Mouse (Mus musculus): ENCODE measurements around the gene Slc1a7.

The Slc1a7 gene

DNA sequence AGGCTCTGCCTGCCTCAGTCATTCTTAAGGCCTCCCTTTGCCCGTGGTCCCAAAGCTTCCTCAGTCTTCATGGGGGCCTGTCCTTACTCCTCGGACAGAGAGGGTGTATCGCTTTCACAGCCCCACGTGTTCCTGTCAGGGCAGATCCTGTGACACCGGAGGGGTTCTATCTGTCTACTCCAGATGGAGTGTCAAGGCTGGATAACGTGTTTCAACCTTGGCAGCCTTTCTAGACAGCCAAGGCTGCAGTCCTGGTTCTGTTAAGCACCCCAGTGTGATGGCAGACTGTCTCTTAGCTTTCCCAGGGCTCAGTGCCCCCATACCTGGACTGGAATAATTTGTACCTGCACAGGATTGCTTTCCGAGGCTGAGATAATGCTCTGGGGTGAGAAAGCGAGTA is 40.4 kb downstream of the Slc1a7 start:
- DNase-seq (ENCODE audit: low read depth, low spot score), result no peak

DNA sequence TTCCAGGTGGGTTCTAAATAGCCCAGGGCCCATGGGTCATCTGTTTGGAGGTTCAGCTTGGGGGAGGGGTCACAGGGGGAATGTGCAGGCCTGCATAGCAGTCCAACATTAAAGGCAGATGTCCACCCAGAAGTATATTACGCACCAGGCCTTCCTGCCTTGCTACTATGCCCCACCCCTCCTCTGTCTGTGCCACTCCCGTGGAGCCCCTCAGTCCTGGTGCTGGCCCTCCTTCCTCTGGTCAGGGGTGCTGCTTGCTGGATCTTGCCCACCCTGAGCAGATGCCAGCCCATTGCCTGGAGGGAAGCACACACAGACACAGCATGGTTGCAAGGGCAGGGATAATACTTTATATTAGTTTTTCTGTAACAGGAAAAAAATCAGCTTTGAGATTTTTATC is 46.3 kb downstream of the Slc1a7 start:
- DNase-seq (ENCODE audit: low read depth, low spot score), result no peak

DNA sequence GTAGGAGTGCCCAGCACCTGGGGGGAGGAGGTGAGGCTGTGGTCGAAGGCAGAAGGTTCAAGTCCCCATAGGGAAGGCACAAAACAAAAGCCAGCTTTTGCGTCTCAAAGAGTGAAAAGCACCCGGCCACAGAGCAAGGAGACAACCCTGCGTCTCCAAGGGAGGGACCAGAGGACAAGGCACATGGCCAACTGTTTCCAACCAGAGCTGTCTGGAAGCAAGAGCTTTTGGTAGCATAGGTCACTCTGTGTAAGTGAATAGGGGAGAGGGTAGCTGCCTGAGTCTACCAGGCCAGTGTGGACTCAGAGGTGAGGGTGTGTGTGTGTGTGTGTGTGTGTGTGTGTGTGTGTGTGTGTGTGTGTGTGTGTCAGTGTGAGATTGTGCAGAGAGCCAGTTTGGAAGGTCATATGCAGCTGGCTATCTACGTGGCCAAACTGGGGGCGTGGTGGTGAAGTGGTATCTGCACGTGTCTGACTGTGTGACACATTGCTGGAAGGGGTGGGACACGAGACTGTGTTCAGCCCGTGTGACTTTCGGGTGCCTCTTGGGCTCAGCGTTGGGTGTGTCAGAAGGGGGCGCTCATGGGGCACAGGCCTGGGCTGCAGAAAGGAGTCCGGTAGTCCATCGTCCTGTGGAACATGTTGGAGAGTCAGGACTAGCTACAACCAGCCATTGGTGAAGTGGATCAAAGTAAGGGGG is 47.1 kb downstream of the Slc1a7 start:
- no peak for DNase-seq (ENCODE audit: low read depth, low spot score)

DNA sequence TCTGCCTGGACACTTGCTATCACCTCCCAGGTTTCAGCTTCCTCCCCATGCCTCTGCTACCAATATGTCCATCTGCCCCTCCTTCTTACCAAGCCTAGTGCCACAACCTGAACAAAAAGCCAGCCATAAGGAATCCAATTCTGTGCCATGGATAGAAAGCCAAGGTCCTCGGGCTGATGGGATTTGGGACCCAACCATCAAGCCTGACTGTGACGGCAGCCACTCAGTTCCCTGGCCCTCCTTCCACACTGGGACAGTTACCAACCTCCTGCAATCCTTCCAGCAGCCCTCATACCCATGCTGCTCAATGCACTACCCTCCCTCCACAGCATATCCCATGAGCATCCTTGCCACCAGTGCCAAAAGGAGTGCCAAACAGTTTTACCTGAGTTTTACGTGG is 48.2 kb downstream of the Slc1a7 start:
- no peak for DNase-seq (ENCODE audit: low read depth, low spot score)

DNA sequence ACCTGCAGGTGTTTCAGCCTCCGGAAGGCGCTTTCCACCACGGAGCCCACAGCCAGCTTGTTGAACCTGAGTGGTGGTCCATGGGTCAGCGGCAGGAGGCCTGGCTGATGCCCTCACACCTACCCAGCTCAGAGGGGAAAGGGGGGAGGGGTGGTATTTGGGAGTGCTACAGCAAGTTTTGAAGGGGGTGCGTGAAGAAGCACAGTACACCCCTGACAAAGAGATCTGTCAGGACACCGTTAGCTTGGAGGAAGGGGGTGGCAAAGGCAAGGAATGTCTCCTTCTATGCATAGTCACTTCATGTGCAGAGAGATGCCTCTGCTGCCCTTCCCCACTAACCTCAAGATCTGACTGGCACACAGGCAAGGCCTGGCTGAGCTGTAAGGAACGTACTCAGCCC is 49.7 kb downstream of the Slc1a7 start:
- no peak for DNase-seq (ENCODE audit: low read depth, low spot score)

DNA sequence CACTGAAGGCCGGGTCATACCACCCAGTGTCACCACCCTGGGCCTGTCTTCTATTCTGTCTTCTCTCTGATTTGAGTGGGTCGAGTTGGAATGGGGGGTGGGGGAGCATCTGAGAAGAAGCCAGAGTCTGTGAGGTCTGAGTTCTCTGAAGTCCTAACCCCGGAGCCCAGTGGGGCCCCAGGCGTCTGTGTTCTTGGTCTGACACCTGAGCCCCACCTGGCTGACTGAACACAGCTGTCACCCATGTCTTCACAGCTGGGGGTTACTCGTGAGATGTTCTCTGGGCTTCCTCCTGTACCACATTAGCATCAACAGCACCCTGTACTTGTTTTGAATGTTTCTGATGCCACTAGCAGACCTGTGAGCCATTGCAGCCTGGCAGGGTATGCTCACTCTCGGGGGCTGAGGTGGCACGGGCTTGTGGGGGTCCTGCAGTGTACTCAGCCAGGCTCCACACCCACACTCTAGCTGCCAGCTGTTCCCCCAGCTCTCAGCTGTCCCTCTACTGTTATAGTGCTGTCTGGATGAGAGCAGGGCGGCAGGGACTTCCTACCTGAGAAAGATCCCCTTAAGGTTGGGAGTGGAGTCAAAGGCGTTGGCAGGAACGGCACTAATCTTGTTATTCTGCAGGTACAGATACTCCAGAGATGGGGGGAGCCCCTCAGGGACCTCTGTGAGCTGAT is 50.2 kb downstream of the Slc1a7 start:
- no peak for DNase-seq (ENCODE audit: low read depth, low spot score)

DNA sequence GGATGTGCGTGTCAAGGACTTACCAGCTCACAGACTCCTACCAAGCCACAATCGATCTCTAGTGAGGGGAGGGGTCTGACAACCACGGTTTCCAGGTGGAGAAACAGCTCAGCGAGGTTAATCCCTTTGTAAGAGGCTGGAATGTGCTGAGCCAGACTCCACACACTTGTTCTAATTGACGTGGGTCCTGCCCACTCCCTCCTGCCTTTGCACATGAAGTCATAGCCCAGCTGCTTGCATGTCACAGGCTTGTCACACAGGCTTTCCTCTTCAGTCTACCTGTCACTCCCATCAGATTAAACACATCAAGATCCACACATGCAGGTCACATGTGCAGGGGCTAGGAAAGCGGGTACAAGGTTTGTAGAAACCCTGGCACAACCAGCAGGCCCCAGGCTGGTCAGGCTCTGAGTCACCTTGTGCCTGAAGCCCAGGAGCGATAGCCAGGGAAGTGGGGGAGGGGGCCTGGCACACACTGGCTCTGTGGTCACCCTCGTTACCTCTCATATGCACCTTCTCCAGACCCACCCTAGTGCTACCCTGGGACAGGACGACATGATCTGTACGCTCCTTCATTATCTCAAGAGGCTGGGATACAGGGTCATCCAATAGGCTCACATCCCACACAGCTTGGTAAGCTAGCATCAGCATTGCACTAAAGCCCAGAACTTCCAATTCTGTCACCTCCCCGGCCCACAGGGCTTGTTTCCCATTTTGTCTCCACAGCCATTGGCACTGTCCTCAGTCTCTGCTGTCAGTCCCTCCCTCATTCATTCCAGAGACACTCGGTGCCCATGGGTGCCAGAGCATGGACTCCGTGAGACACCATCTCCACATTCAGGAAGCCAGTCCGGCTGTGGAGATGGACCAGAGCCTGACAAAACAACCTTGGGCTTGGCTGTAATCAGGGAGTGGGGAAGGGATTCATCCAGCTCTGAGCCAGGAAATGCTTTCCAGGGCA is 51.1 kb downstream of the Slc1a7 start:
- peak; percentile 12 for DNase-seq (ENCODE audit: low read depth, low spot score)

DNA sequence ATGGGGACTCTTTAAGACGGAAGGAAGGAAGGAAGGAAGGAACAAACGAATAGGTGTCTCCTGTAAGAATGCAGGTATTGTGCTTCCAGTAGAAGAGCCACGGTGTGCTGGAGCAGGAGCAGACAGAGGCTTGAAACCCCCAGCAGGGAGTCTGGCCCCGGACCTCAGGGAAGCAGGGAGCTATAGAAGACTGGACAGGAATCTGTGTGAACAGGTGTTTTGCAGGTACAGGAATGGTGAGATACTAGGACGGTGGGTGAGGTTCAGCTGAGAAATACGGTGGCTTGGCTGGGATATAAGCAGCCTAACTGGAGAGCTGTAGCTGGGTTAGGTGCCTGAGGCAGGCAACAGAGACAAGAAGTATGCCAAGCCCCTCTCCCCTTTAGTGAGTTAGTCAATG is 52.0 kb downstream of the Slc1a7 start:
- DNase-seq (ENCODE audit: low read depth, low spot score), result no peak

DNA sequence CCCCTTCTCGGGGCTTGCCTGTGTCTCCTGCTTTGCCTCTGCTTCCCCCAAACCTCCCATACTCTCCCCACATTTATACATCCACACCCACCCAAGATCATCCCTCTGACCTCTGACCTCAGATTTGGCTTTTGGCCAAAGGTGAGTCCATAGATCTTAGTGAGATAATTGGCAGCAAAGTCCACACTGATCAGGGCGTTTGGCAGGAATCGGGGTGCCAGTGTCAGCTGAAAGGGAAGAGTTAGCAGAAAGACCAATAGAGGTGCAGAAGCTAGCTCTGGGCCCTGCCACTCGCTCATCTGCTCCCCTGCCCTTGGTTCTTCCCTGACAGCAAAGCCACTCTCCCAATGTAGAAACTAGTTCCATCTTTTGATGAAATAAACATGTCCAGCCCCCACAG is 55.1 kb downstream of the Slc1a7 start:
- DNase-seq (ENCODE audit: low read depth, low spot score), result no peak

DNA sequence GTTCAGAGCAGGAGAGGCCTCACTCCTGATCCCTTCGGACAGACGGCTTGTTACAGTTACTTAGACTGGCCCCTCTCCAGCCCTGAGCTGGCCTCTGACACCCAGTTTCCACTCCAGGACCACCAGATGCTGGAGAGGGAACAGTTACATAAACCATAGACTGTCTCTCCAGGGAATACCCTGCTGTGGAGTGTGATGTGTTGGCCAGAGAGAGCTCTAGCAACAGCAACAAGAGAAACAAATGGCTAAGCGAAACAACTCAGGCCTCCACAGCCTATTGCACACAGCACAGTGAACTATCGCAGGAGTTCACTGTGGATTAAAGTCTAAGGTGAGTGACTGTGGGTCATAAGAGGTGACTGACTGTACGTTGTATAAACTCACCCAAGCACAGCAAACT is 56.5 kb downstream of the Slc1a7 start:
- DNase-seq (ENCODE audit: low read depth, low spot score), result no peak

DNA sequence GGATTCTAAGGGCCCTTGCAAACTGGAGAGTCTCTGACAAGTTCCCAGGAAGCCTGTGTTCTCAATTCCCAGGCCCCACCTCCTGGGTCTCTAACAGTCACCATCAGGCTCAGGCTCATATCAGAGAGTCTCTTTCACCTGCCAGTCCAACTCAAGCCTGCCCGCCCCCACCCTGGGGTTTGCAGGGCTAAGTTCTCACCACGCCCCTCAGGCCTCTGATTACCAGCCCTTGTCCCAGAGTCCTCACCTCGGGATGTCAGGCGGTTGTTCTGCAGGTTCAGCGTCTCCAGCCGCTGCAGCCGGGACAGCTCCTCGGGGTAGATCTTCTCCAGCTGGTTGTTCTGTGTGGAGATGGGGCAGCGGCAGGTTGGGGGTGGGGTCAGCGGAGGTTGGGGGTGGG is 57.1 kb downstream of the Slc1a7 start:
- DNase-seq (ENCODE audit: low read depth, low spot score), result no peak

DNA sequence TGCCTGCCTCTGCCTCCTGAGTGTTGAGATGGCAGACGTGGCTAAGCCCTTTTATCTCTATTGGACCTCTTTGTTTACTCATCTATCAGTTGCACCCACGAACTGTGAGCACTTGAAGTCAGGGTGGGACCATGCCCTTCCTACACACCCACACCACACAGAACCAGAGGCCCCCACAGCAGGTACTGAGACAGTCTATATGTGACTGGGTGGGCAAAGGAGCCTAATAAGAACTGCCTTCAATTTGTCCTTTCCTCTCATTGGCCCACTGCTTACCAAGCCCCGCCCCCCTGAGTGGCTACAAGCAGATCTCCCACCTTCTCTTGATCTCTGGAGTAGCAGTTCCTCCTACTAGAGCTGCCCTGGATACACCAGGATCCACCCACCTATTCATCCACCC is 58.1 kb downstream of the Slc1a7 start:
- DNase-seq (ENCODE audit: low read depth, low spot score), result no peak

DNA sequence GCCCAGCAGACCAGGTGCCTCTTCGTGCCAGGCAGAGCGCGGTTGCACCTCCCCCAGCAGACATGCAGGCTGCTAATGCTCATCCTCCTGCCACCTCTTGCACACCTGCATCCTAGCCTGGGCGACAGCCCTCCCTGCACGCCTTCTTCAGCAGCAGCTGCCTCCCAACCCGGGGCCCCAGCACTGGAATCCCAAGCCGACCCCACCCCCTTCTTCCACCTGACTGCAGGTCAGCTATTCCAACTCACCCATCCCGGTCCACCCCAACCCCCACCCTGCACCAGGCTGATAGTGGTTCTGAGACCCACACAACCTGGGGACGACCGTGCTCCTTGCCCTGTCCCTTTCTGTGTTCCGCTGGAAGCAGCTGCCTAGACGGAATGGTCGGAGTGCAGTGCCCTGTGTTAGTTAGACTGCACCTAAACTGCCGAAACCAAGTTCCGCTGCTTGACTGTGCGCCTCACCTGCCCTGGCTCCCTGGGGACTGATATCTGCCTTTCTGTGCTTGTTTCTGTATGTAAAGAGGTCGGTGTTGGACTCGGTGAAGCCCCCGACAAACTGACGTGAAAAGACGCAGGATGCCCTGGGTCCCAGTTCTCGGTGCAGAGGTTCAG is 62.9 kb downstream of the Slc1a7 start:
- no peak for DNase-seq (ENCODE audit: low read depth, low spot score)

DNA sequence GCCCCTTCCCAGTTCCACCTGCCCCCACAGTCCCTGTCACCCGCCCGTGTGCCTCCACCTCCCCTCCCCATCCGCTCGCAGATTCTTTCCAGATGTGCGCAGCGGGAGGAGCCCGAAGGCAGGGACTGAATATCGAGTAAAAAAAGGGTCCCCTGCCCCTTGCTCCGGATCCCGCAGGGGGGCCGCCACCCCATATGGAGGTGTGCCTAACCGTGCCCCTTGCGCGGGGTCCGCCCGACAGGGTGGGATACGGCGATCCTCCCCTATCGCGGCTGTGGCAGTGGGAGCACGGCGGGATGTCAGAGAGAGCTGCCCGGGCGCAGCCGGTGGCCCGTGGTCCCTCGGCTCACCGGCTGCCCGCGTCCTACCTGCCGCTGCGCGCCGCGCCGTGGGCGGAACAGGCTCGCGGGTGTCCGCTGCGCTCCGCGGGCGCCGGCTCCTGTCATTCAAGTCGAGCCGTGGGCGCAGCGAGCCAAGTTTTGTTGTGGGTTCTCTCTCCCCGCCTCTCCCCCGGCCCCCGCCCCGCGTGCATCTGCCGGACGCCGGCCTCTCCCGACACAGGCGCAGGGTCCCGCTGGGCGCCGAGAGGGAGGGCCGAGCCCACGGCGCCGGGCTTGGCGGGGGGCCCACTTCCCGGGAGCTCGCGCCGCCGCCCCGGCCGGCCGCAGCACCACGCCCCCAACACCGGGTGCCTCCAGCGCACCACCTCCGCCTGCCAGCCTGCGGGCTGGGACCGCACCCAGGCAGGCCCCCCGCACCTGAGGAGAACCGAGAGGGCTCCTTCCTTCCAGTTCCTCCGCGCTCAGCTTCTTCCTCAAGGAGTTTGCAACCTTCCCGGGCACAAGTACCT is 63.6 kb downstream of the Slc1a7 start:
- no peak for DNase-seq (ENCODE audit: low read depth, low spot score)

DNA sequence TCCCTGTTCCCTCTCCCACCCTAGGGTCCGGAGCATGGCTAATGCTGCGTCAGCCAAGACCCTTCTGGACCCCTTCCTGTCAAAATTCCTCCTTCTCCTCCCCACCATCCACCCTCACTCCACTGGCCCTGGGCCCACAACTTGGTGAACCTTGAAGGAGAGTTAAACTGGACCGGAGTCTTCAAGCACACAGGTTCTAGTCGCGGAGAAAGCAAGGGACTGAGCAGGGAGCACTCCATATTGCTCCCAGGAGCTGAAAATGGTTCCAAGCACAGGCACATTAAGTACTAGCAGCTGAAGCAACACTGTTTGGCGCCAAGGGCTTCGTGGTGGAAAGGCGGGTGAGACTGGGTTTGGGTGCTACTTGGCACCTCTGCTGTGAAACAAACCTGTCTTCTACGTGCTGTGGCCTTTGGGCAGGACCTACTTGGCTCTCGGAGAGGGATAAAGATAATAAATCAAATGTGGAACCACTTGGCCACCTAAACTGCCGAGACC is 64.3 kb downstream of the Slc1a7 start:
- DNase-seq (ENCODE audit: low read depth, low spot score), result no peak

DNA sequence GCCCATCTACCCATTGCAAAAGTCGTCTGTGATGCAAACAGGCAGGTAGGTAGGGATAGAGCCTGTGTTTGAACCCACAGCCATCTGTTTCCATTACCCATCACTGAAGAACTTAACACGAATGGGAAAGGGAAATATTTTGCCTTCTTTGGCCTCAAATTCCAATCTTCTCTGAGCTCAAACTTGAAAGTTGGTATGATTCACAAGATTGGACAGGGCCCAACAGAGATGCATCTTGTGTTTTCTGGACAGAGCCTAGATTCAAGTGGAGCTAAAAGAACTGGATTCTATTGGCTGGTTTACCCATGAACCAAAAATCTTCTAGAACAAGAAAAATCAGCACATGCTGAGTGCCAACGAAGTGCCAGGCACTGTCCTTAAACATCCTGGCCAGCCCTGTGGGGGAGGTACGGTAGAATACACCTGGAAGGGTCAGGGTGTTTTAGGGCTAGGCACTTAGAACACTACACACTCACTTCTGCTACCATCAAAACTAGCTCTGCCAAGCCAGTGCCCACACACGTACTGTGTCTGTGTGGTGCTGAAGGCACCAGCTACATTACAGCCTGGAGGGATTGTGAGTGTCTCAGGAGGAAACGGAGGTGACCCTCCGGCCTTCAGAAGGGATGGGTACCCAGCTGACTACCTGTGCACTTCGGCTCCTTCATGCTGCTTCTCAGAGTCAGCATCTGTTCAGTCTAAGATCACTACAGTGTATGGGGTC is 65.1 kb downstream of the Slc1a7 start:
- DNase-seq (ENCODE audit: low read depth, low spot score), result no peak

DNA sequence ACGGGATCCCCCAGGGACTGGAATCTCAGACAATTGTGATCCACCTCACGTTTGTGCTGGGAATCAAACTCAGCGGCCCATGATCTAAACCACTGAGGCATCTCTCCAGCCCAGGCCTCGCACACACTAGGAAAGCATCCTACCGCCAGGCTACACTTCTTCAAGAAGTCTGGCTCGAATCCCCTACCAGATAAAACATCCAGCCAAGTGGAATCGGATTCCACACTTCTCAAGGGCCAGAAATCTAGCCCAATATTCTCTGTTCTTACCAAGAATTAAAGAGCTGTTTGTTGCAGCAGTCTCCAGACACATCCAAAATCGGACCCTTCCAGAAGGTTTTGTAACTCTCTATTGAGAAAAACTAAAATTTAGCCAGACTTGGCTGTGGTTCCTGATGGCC is 68.9 kb downstream of the Slc1a7 start:
- DNase-seq (ENCODE audit: low read depth, low spot score), result no peak

DNA sequence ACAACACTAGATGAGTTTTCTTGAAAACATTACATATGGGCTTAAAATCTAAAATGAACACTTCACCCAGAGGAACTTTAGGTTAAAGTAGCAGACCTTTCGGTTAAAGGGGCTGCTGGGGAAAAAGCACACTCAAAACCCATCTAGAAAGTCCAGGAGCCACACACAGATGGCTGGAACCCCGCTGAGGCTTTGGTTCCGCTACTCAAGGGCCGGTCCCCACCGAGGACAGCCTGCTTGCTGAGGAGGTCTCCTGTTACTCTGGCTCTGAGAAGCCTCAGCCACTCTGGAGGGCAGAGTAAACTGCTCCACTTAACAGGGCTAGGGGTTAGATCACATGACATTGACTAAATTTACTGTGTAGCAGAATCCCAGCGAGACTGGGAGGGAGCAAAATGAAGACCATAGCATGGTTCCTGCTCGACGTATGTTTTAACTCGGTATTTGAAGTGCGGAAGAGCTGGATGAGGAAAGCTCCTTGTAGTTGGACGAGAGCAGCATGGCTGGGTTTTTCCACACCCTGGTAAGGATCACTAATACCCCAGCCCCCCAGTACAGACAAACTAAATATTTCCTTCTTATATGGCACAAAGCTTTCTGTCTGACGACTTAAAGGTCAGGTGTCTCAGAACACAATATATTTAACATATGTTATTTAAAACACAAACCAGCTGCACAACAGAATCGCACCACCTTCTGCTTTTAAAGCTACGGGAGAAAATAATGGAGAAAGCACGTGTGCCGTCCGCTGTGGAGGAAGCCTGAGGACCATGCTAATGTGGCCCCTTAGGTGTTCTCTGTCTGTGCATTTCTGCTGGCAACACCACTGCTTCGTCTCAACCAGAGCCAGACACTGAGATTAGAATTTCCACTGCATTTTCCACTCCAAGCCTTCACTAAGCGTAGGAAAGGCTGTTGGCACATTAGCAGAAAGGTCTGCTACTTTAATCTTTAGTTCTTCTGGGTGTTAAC is 77.3 kb downstream of the Slc1a7 start:
- DNase-seq (ENCODE audit: low read depth, low spot score), result peak; percentile 38

DNA sequence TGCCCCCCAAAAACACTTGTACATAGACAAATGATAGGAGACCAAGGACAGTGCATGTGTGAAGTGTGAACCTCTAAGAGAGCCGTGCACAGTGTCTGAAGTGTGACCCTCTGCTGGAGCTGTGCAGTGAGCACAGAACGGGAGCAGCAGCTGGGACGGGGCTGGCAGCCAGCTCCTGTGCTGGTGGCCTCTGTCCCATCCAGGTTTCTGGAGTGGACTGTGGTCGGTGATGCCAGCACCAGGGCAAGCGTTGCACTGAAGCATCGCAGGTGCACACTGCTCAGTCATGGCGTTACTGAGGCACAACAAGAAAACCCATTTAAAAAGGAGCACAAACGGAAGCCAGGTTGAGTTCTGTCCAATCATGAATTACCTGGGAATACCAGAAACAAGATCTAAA is 78.0 kb downstream of the Slc1a7 start:
- DNase-seq (ENCODE audit: low read depth, low spot score), result no peak
